Mouse (Mus musculus): Measurements from ENCODE around the gene Umps.

Gene Umps

DNA sequence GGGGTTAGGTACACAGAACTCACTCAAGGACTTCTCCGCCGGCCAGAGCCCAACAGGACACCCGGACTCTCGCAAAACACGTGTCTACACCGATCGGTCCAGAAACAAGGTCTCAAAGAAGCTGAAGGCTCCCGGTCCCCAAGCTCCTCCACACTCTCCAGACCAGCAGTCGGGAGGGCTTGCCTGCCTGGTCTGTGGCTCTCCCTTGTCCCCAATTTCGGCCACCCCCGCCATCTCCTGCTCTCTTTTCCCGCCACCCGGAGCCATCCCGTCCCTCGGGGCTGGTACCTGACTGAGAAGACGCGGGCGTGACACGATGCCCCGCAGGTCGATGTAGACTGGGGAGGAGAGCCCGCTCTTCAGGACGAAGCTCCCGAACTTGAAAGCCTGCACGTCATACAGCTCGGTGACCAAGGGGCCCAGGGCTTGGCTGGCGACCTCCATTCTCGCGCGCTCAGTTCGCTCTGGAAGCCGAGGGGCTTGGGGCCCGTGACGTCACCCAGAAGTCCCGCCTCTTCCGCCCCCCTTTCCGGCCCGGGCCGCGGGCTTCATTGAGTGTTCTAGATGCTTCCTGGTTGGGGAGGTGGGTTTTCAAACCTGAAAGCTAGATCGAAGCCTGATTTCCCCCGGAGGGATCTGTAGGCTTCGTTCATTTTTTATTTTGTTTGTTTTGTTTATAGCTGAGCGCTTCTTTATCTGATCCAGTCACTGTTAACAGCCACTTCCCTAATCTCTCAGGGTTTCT is at the start of gene Umps:
Umps (minus strand) TSS at position 501 of the 745 bp plus-strand sequence.
- DNase-seq (ENCODE audit: low spot score) = peak; percentile 77

DNA sequence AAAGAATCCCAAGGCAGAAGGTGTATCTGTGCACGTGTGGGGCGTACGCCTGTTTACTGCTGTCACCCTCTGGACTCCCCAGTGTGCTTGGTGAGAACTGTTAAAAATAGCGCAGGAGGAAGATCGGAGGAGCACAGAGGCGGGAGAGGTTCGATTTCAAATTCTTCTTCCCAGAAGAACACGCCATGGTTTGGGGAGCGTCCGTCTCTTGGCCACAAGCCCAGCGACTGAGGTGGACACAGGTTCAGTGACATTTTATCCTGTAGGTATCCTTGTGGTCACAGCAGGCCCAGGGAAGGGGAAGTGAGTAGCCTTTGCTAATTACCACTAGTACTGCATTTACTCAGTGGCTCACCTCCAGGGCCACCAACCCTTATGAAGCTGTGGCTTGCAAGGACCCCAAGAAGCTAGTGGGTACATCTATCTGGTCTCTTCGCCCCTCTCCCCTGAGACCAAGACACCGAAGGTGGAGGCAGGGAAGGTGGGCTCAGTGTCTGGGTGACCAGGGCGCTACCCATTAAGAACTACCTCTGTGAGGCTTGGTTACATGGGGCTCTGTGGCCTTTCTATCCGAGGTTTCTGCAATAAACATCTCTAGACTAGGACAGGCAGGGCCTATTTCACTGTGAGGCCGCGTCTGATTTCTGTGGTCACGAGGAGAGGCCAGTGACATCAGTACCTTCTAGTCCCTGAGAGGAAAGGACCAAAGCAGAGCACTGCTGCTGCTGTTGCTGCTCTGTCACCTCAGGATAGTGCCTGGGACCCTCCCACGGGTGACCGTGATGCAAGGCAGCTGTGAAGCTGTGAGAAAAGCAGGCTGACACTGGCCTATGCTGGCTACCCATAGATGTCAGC is 45.4 kb upstream of the Umps start:
- DNase-seq (ENCODE audit: low spot score) = no peak

DNA sequence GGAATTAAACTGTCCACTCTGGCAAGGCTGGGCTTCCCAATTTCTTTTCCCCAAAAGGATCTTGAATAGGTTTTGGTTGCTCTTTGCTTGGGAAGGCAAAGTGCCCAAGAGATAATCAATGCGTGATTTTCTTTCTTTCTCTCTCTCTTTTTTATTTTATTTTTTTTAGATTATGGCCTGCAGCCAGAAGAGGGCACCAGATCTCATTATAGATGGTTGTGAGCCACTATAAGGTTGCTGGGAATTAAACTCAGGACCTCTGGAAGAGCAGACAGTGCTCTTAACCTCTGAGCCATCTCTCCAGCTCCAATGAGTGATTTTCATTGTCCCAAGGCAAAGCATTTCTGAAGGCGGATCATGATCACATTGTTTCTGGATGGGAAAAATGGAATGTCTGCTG is 42.7 kb upstream of the Umps start:
- DNase-seq (ENCODE audit: low spot score) = no peak

DNA sequence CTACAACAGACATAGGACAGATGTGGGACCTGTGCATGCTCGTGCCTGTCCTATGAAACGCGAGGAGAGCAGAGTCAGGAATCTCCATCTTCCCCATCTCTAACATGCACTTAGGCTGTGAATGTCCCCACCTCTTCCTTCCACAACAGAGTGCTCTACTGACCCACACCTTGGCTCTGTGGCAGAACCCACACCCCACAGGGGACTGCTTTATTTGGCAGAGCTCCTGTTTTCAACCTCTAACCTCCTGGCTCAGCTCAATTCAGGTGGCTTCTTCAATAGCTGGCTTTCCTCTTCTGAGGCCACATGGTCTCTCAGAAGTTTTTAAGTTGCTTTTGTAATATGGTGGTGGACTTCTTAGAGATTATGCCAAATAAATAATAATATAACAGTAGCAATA is 39.1 kb upstream of the Umps start:
- DNase-seq (ENCODE audit: low spot score) = no peak

DNA sequence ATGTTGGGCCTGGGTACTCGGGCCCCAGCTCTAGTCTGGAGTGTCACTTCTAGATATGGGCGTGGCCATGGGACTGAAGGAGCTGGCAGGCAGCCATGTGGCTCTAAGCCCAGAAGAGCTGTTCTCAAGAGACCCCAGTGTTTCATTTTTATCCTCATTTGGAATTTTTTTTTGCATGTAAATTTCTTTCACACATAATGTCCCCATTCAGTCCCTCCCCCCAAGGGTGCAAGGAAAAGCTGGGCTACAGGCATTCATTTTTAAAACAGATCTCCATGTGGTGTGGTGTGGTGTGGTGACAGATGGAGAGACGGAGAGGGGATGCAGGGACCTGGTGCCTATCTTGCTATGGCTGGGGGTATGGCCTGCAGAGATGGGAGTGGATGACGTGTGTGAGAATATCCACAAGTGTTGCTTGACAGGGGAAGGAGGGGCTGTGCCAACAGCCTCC is 37.3 kb upstream of the Umps start:
- DNase-seq (ENCODE audit: low spot score) = no peak

DNA sequence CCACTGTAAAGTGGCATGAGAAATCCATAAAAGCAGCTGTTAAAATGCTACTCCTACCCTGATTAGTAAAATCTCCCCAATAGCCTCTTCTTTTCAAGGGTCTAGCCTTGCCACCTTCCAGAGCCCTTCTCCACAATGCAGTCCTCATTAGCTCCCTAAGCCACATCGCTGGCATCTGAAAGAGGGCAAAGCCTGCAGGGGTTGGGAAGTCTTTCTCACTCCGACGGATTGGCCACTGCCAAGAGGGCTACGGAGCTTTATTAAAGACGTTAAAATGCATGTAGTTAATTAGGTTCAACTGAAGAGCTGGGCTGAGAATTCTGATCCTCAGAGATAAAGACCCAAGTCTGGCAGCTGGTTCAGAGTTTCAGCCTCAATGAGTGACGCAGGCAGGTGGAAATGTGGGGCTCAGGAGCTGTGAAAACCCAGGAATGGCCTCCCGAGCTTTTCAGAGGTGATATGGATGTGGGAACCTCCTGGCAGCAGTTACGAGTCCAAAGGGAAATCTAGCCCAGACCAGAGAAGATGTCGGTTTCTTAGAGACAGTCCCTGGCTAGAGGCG is 36.8 kb upstream of the Umps start:
- DNase-seq (ENCODE audit: low spot score) = no peak

DNA sequence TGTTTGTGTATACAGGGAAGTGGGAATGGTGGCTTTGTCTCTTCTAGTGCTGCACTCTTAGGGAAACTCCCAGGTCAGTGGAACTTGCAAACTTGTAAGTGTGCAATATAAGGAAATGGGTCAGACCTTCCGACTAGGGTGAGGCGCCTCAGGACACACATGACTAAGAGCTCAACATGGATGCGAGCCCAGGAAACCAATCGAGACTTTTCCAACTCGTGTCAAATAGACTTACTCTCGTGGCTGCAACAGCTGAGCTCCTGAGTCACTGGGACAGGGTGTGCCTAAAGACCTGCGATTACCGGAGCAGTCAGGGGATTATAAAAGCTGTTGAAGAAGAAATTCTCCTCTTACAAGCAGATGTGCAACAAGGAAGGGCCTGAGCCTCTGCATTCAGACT is 33.9 kb upstream of the Umps start:
- no peak for DNase-seq (ENCODE audit: low spot score)

DNA sequence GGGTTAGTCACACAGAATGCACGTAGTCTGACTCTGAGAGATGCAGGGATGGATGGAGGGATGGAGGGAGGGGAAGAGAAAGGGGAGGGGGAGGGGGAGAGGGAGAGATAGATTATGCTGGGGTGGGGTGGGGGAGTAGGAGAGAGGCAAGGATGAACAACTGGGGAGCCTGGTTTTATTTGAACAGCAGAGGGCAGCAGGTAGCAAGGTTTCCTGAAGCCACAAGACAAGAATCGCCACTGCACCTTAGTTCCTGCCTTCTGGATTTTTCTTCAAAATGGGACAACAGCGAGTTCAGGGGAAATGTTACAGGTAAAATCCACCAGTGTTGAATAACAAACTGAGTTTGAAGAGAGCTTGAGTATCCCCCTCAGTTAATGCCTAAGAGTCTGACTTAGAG is 32.5 kb upstream of the Umps start:
- DNase-seq (ENCODE audit: low spot score) = peak; percentile 38

DNA sequence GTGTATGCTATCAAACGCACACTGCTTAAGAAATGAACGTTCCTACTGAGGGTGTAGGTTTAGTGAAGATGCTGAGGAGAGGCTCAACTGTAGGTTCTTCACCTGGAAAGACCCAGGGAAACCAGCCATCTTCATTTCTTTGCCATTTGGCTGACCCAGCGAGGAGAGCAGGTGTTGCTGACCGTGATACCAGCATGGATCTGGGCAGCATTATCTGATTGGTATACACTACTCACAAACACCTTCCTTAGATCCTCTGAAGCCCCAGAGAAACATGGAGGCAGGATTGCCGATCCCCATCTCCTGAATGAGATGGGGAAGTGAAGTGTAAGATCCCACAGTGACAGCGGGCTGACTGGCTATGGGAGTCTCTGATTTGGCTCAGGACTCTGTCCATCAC is 31.2 kb upstream of the Umps start:
- no peak for DNase-seq (ENCODE audit: low spot score)

DNA sequence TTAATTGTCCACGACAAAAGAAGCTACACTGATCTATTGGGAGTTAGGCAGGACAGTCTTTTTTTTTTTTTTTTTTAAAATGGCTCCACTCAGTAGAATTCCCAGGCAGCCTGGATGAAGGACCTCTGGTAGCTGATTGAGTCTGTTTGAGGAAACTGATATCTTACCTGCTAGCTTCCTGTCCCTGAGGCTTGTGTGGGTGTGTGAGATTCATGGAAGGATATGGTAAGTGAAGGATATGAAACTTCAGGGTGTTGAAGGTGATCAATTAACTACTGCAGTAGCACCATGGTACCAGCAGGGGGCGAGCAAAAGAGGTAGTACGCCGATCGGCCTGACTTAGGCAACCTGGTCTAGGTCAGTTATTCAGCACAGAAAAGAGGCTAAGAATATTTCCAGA is 29.2 kb upstream of the Umps start:
- peak; percentile 67 for DNase-seq (ENCODE audit: low spot score)

DNA sequence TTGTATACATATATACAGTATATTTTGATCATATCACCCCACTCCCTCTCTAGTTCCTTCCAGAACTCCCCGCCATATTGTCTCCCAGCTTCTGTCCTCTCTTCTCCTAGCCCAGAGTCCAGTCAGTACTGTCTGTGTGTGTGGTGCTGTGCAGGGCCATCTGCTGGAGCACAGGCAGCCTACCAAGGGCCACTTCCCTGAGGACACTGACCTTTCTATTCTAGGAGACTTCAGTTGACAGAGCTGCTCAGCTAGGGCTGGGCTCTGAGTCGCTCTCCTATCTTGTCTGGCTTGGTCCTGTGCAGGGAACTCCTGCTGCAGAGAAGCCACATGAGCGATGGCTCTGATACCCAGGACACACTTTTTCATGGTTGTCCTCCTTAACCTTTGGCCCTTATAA is 28.7 kb upstream of the Umps start:
- DNase-seq (ENCODE audit: low spot score) = no peak

DNA sequence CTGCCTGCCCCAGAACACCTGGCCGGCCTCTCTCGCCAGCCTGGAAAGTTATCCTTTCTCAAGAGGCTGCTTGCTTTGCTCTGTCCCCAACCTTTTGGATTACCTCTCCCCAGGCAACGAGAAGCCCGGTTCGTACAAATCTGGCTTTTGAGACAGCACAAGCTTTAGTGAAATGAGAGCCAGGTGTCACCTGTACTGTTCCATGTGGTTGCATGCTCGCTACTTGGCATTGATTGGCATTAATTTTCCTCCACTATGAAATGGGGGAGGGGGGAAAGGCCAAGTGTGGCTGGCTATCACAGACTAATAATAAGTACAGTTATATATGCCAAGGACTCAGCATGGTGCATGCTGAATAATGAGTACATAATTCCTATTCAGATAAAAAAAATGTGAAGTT is 27.5 kb upstream of the Umps start:
- no peak for DNase-seq (ENCODE audit: low spot score)

DNA sequence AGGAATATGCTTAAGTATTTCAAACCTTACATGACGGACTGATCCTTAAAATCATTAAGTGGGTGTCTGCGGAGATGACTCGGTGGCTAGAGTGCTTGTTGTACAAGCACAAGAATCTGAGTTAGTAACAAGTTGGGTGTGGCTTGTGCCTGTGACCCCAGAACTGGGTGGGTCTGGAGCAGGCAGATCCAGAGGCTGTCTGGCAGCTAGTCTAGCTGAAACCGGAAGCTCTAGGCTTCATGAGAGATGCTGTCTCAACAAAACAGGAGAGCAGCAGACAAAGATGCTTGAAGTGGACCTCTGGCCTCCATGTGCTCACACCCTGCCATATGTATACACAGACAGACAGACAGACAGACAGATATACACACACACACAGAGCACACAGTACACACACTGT is 23.9 kb upstream of the Umps start:
- no peak for DNase-seq (ENCODE audit: low spot score)

DNA sequence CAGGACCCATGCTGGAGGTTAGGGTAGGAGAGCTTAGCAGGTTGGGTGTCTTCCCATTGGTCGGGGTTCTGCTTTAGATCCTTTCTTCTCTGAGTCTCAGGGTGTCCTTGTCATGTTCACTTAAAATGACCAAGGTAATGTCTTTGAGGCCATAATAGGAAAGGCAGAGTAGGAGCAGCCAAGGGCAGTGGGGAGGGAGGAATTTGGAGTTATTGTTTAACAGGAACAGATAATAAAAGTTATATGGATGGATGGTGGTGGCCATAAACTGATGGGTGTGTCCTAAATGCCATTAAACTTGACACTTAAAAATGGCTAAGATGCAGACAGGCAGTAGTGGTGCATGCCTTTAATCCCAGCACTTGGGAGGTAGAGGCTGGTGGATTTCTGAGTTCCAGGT is 22.3 kb upstream of the Umps start:
- no peak for DNase-seq (ENCODE audit: low spot score)

DNA sequence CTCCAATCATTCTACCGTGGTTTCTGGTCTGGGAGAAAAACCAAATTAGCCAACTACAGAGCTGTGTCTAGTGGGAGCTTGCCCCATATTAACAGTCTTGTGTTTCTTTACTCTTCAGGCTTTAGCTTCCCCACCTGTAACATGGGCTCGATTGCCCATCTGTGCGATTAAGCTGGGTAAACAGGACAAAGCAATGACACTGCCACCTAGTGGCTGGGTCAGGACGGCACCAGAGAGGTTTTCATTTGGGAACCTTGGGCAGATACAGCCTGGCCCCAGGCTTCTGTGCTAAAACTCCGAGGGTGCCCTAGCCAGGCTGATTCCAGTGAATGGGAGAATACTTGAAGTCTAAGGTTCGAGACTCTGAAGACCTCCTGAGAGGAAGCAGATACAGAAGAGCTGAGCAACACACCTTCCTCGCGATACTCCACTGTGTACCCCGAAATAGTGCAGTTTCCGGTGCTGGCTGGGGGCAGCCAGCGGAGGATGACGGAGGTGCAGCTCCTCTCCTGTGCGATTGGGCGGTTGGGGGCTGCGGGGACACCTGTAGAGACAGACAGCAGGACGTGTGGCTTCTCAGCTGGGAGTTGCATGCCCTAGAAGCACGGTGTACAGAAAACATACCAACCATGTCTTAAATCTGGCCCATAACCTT is 21.6 kb upstream of the Umps start:
- peak; percentile 55 for DNase-seq (ENCODE audit: low spot score)

DNA sequence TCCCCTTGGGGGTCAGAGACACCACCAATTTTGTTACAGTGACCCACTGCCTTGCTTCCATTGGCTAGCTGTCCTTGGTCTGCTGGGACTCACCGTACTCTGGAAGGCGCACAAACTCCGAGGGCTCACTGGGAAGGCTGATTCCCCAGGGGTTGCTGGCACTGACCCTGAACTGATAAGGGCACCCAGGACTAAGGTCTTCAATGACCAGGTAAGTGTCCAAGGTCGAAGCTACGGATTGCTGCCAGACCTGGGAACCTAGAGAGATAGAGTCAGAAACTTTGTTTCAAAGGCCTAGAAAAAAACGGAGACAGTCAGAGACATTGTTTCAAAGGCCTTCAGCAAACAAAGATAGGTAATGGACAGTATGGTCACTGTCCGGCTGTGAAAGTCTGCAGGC is 20.2 kb upstream of the Umps start:
- DNase-seq (ENCODE audit: low spot score) = no peak

DNA sequence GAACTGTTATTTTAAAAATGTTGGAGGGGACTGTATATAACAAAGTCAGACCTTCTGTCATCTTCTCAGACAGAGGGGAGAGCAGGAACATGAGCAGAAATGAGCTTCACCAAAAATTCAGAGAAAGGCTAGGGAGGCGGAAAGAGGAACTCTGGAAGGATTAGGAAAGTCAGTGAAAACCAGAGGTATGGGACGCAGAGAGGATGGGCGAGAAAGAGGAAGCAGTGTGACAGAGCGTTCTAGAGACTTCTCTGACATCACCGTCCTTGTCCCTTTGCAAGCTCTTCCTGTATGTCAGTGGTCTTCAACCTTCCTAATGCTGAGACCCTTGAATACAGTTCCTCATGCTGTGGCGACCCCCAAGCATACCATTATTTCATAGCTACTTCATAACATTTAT is 18.5 kb upstream of the Umps start:
- DNase-seq (ENCODE audit: low spot score) = no peak

DNA sequence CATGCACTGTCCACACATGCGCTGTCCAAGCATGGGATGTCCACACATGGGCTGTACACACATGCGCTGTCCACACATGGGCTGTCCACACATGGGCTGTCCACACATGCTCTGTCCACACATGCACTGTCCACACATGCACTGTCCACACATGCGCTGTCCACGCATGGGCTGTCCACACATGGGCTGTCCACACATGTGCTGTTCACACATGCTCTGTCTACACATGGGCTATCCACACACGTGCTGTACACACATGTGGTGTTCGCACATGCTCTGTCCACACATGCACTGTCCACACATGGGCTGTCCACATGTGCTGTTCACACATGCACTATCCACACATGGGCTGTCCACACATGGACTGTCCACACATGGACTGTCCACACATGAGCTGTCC is 16.9 kb upstream of the Umps start:
- no peak for DNase-seq (ENCODE audit: low spot score)

DNA sequence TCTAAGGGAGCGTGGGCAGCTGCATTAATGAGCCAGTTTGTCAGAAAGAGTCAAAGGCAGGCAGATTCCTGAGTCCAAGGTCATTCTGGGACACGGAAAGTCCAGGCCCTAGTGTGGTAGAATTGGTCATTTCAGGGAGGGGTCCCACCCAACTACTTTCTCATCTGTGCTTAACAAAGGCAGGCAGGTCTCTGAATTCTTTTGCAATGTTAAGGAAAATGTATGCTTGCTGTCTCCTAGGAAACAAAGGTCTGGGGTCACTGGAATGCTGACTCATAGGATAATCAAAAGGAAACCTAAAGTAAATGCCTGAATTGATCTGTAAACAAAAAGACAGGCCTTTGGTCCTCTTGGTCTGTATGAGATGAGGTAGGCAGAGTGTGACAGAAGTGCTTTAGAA is 13.0 kb upstream of the Umps start:
- no peak for DNase-seq (ENCODE audit: low spot score)

DNA sequence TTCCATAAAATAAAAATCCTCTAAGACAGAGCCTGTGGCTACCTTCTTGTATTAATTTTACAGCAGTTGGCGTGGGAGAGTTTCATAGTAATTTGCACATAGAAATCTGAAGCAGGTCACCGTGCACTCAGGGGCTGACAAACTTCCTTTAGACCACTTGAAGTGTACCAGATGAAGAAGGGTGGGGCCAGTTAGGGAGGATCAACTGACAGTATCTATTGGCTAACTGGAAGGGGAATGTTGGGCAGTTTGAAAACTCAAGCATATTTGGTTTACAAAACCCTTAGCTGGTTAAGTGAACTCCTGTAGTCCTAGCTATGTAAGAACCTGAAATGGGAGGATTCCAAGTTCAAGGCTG is 424 bp upstream of the Umps start:
- DNase-seq (ENCODE audit: low spot score) = peak; percentile 49

DNA sequence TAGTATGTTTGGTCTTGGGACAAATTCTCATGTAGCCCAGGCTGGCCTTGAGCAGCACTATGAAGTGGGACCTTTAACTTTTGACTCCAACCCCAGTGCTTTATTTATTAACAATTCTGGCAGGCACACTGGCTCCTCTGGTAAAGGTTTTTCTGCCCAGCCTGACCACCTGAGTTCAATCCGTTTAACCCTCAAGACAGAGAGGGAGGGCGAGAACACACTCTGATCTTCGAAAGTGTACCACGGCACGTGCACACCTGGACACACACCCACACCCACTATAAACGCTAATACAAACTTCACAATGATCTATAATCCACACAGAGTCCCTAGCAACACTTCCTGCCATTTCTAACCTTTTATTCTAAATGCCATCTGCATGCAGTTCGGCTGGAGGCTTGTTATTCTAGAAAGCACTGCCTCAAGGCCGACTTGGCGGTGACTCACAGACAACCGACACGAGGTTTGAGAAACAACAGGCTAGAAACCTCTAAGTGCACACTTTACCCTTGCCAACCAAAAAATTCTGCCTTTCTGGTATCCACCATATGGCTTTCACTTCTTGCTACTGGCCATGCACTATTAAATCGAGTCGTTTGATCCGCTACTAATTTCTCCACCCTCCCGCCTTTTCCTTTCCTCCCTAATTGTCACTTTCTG is 830 bp downstream of the Umps start:
- peak; percentile 24 for DNase-seq (ENCODE audit: low spot score)

DNA sequence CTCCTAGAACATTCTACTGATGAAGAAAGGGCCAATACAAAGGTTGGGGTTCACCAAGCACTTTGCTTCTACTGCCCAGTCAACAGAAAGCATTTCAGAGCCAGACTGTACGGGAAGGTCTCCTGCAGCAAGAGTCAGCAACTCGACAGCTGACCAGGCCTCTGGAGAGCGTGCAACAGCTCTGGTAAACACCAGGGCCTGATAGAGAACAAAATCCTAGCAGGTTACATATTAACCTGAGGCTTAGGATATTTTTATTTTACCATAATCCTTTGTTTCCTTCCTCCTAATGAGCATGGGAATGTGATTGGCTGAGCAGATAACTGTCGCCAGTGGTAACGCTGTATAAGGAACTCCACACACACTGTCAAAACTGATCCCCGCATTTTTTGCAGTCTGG is 3.3 kb downstream of the Umps start:
- DNase-seq (ENCODE audit: low spot score) = no peak
